Mouse (Mus musculus): ENCODE data around the gene Parva. TPM values are rescaled to one million over a fixed set of nuclear protein-coding genes. Genes with fewer than 3 reads are reported as not detected.
A peak's percentile ranks its signal among the peaks of the same experiment; 100 is the strongest.

Parva gene
- polyA plus RNA-seq, 1 experiment from 2014 or later: 66.2 TPM

GRCm38 (mm10) chr7:112595226-112595850, 168.0 kb downstream of the Parva start:
- ATAC-seq (ENCODE audit: low FRiP score): no peak
- Histone ChIP-seq H3K9me3 (replicated peaks) (no peaks in the 10 kb centered on the region), H3K27ac (no peak overlapping the region), H3K36me3 (no peaks in the 10 kb centered on the region), H3K4me2 (replicated peaks) (no peak overlapping the region), H3K4me3 (no peak overlapping the region), H3K27me3 (no peaks in the 10 kb centered on the region), H3K4me1 (0 out of 2 replicates have a peak, but pooled peaks cover 1% of the 10 kb centered on the region), H3K9ac (no peak overlapping the region)
- WGBS: 70% methylated on average over 6 of the region's 6 CpGs

- Histone ChIP-seq H3K27ac (no peak overlapping the region), H3K36me3 (no peaks in the 10 kb centered on the region), H3K4me1 (no peaks in the 10 kb centered on the region), H3K4me3 (no peak overlapping the region), H3K9me3 (replicated peaks) (no peaks in the 10 kb centered on the region), H3K27me3 (no peaks in the 10 kb centered on the region), H3K9ac (no peak overlapping the region), H3K4me2 (replicated peaks) (no peak overlapping the region)
- 47% methylated on average over 2 of the region's 2 CpGs for WGBS
- no peak for ATAC-seq (ENCODE audit: low FRiP score)
These were observed 172.3 kb downstream of the Parva start for GRCm38 (mm10) chr7:112599650-112600049.

- 70% methylated on average over 3 of the region's 3 CpGs for WGBS
- no peak overlapping the region for H3K4me3 ChIP-seq
- H3K27me3 ChIP-seq: no peaks in the 10 kb centered on the region
- no peaks in the 10 kb centered on the region for H3K36me3 ChIP-seq
- H3K4me1 ChIP-seq: no peaks in the 10 kb centered on the region
- no peak overlapping the region for H3K4me2 ChIP-seq (replicated peaks)
- H3K27ac ChIP-seq: no peak overlapping the region
- no peaks in the 10 kb centered on the region for H3K9me3 ChIP-seq (replicated peaks)
- no peak overlapping the region for H3K9ac ChIP-seq
- ATAC-seq (ENCODE audit: low FRiP score): no peak
These were observed 172.9 kb downstream of the Parva start for GRCm38 (mm10) chr7:112600163-112600562.

GRCm38 (mm10) chr7:112602966-112603365, 175.7 kb downstream of the Parva start:
- H3K27ac ChIP-seq: no peak overlapping the region

GRCm38 (mm10) chr7:112603496-112604170, 176.3 kb downstream of the Parva start:
- no peak overlapping the region for H3K4me3 ChIP-seq
- WGBS: 80% methylated on average over 10 of the region's 10 CpGs
- H3K27ac ChIP-seq: no peak overlapping the region
- H3K9me3 ChIP-seq (replicated peaks): no peaks in the 10 kb centered on the region
- H3K9ac ChIP-seq: no peak overlapping the region
- no peaks in the 10 kb centered on the region for H3K27me3 ChIP-seq
- H3K36me3 ChIP-seq: no peaks in the 10 kb centered on the region
- no peak overlapping the region for H3K4me2 ChIP-seq (replicated peaks)
- no peaks in the 10 kb centered on the region for H3K4me1 ChIP-seq
- ATAC-seq (ENCODE audit: low FRiP score): no peak

More at GRCm38 (mm10) chr7:112602966-112603365, 175.7 kb downstream of the Parva start:
- Histone ChIP-seq H3K4me1 (no peaks in the 10 kb centered on the region), H3K9me3 (replicated peaks) (no peaks in the 10 kb centered on the region), H3K36me3 (no peaks in the 10 kb centered on the region), H3K4me3 (no peak overlapping the region), H3K27me3 (no peaks in the 10 kb centered on the region), H3K9ac (no peak overlapping the region), H3K4me2 (replicated peaks) (no peak overlapping the region)
- 88% methylated on average over 5 of the region's 5 CpGs for WGBS
- no peak for ATAC-seq (ENCODE audit: low FRiP score)

GRCm38 (mm10) chr7:112604209-112604608, 176.9 kb downstream of the Parva start:
- no peak for ATAC-seq (ENCODE audit: low FRiP score)
- Histone ChIP-seq H3K27me3 (no peaks in the 10 kb centered on the region), H3K4me1 (no peaks in the 10 kb centered on the region), H3K27ac (no peak overlapping the region), H3K4me2 (replicated peaks) (no peak overlapping the region), H3K4me3 (no peak overlapping the region), H3K9me3 (replicated peaks) (no peaks in the 10 kb centered on the region), H3K36me3 (no peaks in the 10 kb centered on the region), H3K9ac (no peak overlapping the region)
- 69% methylated on average over 8 of the region's 8 CpGs for WGBS

- Histone ChIP-seq H3K9me3 (replicated peaks) (no peaks in the 10 kb centered on the region), H3K4me1 (0 out of 2 replicates have a peak, but pooled peaks cover 4% of the 10 kb centered on the region), H3K27me3 (no peaks in the 10 kb centered on the region), H3K27ac (no peak overlapping the region), H3K4me3 (no peak overlapping the region), H3K36me3 (no peaks in the 10 kb centered on the region), H3K9ac (no peak overlapping the region), H3K4me2 (replicated peaks) (no peak overlapping the region)
- WGBS: 85% methylated on average over 3 of the region's 3 CpGs
- ATAC-seq (ENCODE audit: low FRiP score): no peak
These were observed 186.9 kb downstream of the Parva start for GRCm38 (mm10) chr7:112614046-112614790.

GRCm38 (mm10) chr7:112614791-112615668, 187.7 kb downstream of the Parva start:
- 0 out of 2 replicates have a peak, but pooled peaks cover 4% of the 10 kb centered on the region for H3K4me1 ChIP-seq
- ATAC-seq (ENCODE audit: low FRiP score): no peak
- no peaks in the 10 kb centered on the region for H3K27me3 ChIP-seq
- H3K4me2 ChIP-seq (replicated peaks): no peak overlapping the region
- no peaks in the 10 kb centered on the region for H3K9me3 ChIP-seq (replicated peaks)
- H3K36me3 ChIP-seq: no peaks in the 10 kb centered on the region
- H3K27ac ChIP-seq: no peak overlapping the region
- H3K4me3 ChIP-seq: no peak overlapping the region
- WGBS: 64% methylated on average over 10 of the region's 10 CpGs
- no peak overlapping the region for H3K9ac ChIP-seq

GRCm38 (mm10) chr7:112620322-112621179, 193.2 kb downstream of the Parva start:
- no peaks in the 10 kb centered on the region for H3K36me3 ChIP-seq
- H3K27ac ChIP-seq: 0 out of 2 replicates have a peak overlapping the region, but pooled peaks have one; percentile 2
- WGBS: 80% methylated on average over 22 of the region's 22 CpGs
- no peak overlapping the region for H3K9ac ChIP-seq
- H3K4me1 ChIP-seq: no peaks in the 10 kb centered on the region
- H3K4me3 ChIP-seq: no peak overlapping the region
- no peaks in the 10 kb centered on the region for H3K9me3 ChIP-seq (replicated peaks)
- ATAC-seq (ENCODE audit: low FRiP score): no peak
- H3K27me3 ChIP-seq: no peaks in the 10 kb centered on the region
- no peak overlapping the region for H3K4me2 ChIP-seq (replicated peaks)

- Histone ChIP-seq H3K4me2 (replicated peaks) (no peak overlapping the region), H3K9me3 (replicated peaks) (no peaks in the 10 kb centered on the region), H3K9ac (no peak overlapping the region), H3K4me1 (no peaks in the 10 kb centered on the region), H3K27ac (no peak overlapping the region), H3K4me3 (no peak overlapping the region), H3K27me3 (no peaks in the 10 kb centered on the region), H3K36me3 (no peaks in the 10 kb centered on the region)
- no peak for ATAC-seq (ENCODE audit: low FRiP score)
- WGBS: 66% methylated on average over 4 of the region's 4 CpGs
These were observed 200.2 kb downstream of the Parva start for GRCm38 (mm10) chr7:112627481-112627880.

GRCm38 (mm10) chr7:112634505-112635213, 207.4 kb downstream of the Parva start:
- no peak for ATAC-seq (ENCODE audit: low FRiP score)
- WGBS: 89% methylated on average over 10 of the region's 10 CpGs
- peaks cover 6% of the 10 kb centered on the region for H3K9me3 ChIP-seq (replicated peaks)

More at GRCm38 (mm10) chr7:112634505-112635213, 207.4 kb downstream of the Parva start:
- Histone ChIP-seq H3K9ac (no peak overlapping the region), H3K36me3 (no peaks in the 10 kb centered on the region), H3K4me3 (no peak overlapping the region), H3K27me3 (no peaks in the 10 kb centered on the region), H3K4me2 (replicated peaks) (no peak overlapping the region), H3K4me1 (no peaks in the 10 kb centered on the region), H3K27ac (no peak overlapping the region)
